Mouse (Mus musculus) cerebellum, postnatal 25 days (tissue): ENCODE results near the gene Srsf1.
"Not testable (repeated sequence)": the region's sequence is repeated elsewhere in the genome, so short reads cannot be mapped to it uniquely, and the experiment has no call there.

Experiments
- DNase-seq, 2 experiments: peaks; one replicate each; pipeline ENCODE4 v3.0.0; 2021; ENCODE audit warnings: mixed read lengths in 2 of 2

Srsf1 gene

DNA sequence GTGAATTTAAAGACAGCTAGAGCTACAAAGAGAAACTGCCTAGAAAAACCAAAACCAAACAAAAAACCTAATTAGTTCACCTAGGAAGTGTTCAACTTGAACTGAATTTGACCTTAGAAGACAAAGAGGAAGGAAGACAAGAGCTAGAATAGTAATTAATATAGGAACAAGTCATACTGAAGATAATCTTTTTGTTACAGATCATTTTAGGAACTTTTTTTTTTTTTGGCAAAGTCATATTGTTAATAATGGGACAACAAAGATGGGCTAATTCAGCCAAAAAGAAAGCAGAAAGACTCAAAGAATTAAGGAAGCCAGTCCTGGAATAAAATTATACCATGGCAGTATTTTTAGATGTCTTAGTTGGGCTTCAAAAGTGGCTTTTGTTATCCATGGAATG lies 2.9 kb upstream of the Srsf1 start:
- no peak for DNase-seq

DNA sequence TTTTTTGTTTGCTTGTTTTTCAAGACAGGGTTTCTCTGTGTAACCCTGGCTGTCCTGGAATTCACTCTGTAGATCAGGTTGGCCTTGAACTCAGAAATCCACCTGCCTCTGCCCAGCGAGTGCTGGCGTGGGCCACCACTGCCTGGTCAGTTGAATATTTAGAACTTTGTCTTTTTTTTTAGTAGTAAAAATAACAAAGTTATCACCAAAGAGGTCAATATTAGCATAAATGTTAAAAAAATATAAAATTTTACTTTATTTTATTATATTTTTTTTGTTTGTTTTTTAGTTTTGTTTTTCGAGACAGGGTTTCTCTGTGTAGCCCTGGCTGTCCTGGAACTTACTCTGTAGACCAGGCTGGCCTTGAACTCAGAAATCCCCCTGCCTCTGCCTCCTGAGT lies 2.0 kb upstream of the Srsf1 start:
- DNase-seq = not testable (repeated sequence)

- DNase-seq = no peak
Observed at GRCm38 (mm10) chr11:88045878-88046277, 1.3 kb upstream of the Srsf1 start.

DNA sequence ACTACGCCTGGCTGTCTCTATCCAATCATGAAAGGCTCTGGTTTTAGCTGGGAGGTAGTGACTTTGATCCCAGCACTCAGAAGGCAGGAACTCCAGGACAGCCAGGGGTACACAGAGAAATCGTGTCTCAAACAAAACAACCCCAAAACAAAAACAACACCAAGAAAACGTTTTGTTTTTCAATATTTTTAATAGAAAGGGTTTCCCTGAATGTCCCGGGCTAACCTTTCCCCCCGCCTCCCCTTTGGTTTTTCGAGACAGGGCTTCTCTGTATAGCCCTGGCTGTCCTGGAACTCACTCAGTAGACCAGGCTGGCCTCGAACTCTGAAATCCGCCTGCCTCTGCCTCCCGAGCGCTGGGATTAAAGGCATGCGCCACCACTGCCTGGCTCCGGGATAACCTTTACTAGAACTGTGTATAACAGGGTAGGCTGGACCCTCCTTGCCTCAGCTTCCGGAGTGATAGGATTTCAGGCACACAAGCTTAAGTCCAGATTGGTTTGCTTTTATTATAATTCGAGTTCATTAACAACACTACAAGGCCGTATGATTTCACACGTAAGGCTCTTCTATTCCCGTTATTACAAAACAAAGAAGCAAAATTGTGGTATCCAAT lies 743 bp upstream of the Srsf1 start:
- DNase-seq = peak; percentile 32 to 33

GRCm38 (mm10) chr11:88047871-88048531 lies 828 bp downstream of the Srsf1 start:
- DNase-seq = peak; percentile 78 to 83

GRCm38 (mm10) chr11:88048961-88049670 lies 1.9 kb downstream of the Srsf1 start:
- no peak for DNase-seq

DNA sequence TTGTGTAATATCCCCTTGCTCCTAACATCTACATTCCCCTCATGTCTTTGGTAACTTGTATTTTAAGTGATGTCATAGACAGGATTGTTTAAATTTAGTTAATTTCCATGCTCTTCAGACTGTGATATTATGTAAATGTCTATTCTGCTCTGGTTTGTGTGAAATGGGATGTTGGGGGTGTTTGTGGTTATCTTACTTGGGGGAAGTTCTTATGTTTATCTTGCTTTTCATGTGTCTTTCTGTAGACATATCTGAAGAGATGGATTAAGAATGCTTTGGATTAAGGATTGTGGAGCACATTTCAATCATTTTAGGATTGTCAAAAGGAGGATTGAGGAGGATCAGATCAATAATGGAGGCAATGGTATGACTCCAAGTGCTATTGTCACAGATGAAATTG lies 2.6 kb downstream of the Srsf1 start:
- DNase-seq = no peak

- DNase-seq = no peak
Observed at GRCm38 (mm10) chr11:88052638-88053037, 5.5 kb downstream of the Srsf1 start.

- peak in 1 of 2 experiments; percentile 34 for DNase-seq
Observed at GRCm38 (mm10) chr11:88053821-88054220, 6.6 kb downstream of the Srsf1 start.

DNA sequence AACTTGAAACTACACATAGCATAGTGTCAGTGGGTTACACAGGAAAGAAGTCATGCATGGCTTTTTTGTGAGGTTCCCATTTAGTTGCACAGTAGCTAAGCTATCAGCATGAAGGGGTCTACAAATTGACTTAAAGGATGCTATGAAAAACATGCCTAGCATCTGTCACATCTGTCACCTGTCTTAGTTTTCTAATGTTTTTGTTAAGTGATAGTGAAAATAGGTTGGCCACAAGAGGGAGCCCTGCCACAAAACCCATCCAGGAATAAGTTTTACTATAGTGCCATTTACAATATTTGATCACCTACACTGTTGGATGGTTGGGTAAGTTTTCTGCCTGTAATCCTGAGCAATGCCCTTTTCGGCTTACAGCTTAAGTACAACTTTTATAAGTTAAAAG lies 7.4 kb downstream of the Srsf1 start:
- peak; percentile 45 to 72 for DNase-seq

DNA sequence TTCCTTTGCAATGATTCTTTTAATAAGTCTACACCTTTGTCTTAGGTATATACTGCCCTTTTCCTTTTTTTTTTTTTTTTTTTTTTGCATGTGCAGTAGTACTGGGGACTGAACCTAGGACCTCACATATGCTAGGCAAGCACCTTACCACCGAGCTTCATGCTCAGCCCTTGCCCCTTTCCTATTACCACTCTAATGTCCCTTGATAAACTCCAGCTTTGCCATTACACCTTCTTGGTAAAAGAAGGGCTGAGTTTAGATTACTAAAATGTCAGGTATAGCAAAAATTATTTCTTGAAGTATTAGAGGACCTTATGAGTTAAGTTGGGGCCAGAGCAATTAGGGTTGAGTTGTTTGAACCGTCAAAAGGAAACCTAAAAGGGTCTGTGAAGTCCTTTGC lies 8.6 kb downstream of the Srsf1 start:
- DNase-seq = no peak

DNA sequence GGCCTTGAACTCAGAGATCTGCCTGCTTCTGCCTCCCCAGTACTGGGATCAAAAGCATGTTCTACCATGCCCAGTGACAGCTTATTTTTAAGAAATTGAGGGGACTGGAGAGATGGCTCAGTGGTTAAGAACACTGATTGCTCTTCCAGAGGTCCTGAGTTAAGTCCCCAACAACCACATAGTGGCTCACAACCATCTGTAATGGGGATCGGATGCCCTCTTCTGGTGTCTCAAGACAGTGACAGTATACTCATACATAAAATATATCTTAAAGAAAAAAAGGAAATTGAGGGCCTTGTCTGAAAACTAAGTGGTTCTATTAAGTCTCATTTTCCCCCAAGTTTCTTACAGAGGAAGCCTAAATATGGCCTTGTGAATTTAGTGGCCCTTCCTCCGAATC lies 10.6 kb downstream of the Srsf1 start:
- DNase-seq = no peak

GRCm38 (mm10) chr11:88059141-88059540 lies 12.0 kb downstream of the Srsf1 start:
- DNase-seq = peak; percentile 47 to 52

GRCm38 (mm10) chr11:88061892-88062625 lies 14.9 kb downstream of the Srsf1 start:
- DNase-seq = peak in 1 of 2 experiments; percentile 12

DNA sequence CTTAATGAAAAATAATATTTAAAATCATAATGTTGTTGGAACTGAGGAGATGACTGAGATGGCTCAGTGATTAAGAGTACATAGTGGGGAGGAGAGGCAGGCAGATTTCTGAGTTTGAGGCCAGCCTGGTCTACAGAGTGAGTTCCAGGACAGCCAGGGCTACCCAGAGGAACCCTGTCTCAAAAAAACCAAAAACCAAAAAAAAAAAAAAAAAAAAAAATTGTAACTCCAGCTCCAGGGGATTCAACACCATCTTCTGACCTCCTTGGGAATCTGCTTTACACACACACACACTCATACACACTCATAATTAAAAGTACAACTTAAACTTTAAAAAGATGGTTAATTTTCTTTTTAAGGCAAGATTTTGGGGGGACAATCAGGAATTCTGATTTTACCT lies 18.6 kb downstream of the Srsf1 start:
- no peak for DNase-seq

GRCm38 (mm10) chr11:88067191-88067585 lies 20.0 kb downstream of the Srsf1 start:
- peak in 1 of 2 experiments; percentile 33 for DNase-seq

GRCm38 (mm10) chr11:88067586-88068410 lies 20.6 kb downstream of the Srsf1 start, which contains the start of gene Vezf1:
Gene Vezf1 (plus strand): TSS chr11:88068279.
- DNase-seq = peak; percentile 87 to 89

GRCm38 (mm10) chr11:88068411-88069245 lies 21.5 kb downstream of the Srsf1 start:
- peak; percentile 59 to 73 for DNase-seq

DNA sequence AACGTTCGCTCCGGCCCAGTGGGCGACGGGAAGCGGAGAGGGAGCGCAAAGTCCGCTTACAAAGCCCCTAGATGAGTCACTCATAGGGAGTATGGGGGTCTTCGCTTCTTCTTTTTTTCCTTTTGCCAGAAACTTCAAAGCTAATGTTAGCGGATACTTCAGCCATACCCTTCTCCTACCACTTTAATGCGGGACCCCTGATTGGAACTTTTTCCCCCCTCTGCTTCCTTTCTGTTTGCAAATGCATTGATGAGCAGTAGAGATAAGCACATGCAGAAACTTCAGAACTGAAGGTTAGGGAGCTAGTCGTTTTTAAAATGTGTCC lies 22.0 kb downstream of the Srsf1 start:
- no peak for DNase-seq

GRCm38 (mm10) chr11:88070392-88070791 lies 23.2 kb downstream of the Srsf1 start:
- no peak for DNase-seq

- no peak for DNase-seq
Observed at GRCm38 (mm10) chr11:88071113-88071512, 23.9 kb downstream of the Srsf1 start.
